Mouse (Mus musculus) olfactory bulb, adult 2 months (tissue): ENCODE measurements around the gene Icmt.

Source experiments
- CTCF ChIP-seq: fragments of 200-500 bp; IDR thresholded peaks from 2 replicates; pipeline ENCODE4 v1.5.1; 2012; ENCODE audit warnings: low read depth, mild to moderate bottlenecking, low read length, moderate library complexity; ENCODE audit not compliant: insufficient read depth
- POLR2A ChIP-seq: fragments of 200-500 bp; IDR thresholded peaks from 2 replicates; pipeline ENCODE4 v1.6.1; 2012; ENCODE audit warnings: mild to moderate bottlenecking, low read depth, low read length, moderate library complexity; ENCODE audit not compliant: insufficient read depth

DNA sequence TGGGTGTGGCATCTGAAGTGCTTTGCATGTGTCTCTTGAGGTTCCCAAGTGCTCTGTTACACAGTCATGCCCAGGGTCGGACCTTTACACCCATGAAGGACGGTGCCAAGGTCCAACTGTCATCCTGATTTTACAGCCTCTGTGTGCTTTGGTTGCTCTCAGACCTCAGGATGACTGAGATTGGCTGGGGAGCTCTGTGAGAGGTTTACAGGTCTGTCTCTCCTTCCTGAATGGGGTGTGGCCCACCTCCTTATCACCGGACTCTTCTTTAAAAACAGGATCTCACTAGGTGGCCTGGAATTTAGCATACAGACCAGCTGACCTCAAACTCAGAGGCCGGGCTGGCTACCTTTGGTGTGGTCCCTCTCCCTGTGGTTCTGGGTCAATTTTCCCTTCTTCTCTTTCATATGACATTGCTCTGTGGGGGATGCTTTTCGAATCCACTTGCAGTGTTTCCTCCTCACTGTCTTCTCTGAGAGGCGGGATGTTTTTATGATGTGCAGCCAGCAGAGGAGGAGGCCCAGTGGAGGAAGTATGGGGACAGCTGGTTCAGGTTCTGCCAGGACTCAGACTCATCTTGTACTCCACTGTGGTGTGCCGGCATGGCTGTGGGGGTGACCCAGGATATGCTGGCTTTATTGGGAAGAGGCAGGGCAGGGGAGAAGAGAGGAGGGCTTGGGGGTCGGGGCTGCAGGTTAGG, 53.8 kb downstream of the Icmt start:
- TF ChIP-seq CTCF (no peak), POLR2A (no peak)
